Mouse (Mus musculus) left cerebral cortex, adult 18-20 months (tissue): ENCODE results near the gene Ttc19. TPM values are rescaled to one million over a fixed set of nuclear protein-coding genes. Genes with fewer than 3 reads are reported as not detected.

ENCODE experiments used
- total RNA-seq, 2 experiments: library from RNA; stranded (reverse); gene quantifications; 2 replicates each; pipeline ENCODE4 v1.2.3; 2021

Gene Ttc19
- total RNA-seq, 2 experiments from 2014 or later = 89.4 to 91.9 TPM

Other genes starting within 250 kb of the Ttc19 start
- 1 to 10 TPM; 6.9 to 7.1 TPM for gene Adora2b, start 32.5 kb upstream of the Ttc19 start, total RNA-seq
- 10 to 100 TPM; 17.9 to 18.3 TPM for gene Zswim7, start 98 bp upstream of the Ttc19 start, total RNA-seq
- gene Pigl, start 177.0 kb downstream of the Ttc19 start, total RNA-seq = 1 to 10 TPM; 4.7 to 5.7 TPM
- gene Ncor1, start 177.1 kb downstream of the Ttc19 start, total RNA-seq = 100 to 1,000 TPM; 271 to 275 TPM